Mouse (Mus musculus): ENCODE results near the gene Slc22a12. TPM values are rescaled to one million over a fixed set of nuclear protein-coding genes. Genes with fewer than 3 reads are reported as not detected.

Slc22a12 gene
- 0.20 TPM in 1 of 2 replicates, not detected in the other for polyA plus RNA-seq (2015; fragmentation: Nextera tagmentation; extraction: Ambion mirVana)

GRCm38 (mm10) chr19:6542367-6543034 is at the start of gene Slc22a12:
Slc22a12 (minus strand) TSS chr19:6543032.
- no peak within 1 kb of the TSS for H3K4me2 ChIP-seq (replicated peaks; ENCODE audit: low read depth, low read length)
- no peak for ATAC-seq
- H3K4me3 ChIP-seq (ENCODE audit: low read depth, low read length): no peak within 1 kb of the TSS
- no peak for DNase-seq (ENCODE audit: low spot score)
- 87% methylated on average over 16 of the region's 16 CpGs for WGBS
- H3K27me3 ChIP-seq (replicated peaks; ENCODE audit: insufficient read depth, low read length): no peaks in the 10 kb centered on the region
- TF ChIP-seq CTCF (IDR thresholded peaks at IDR 0.05): no peak
- H3K4me1 ChIP-seq (ENCODE audit: insufficient read depth, low read depth, low read length): no peaks in the 10 kb centered on the region
- no peak within 1 kb of the TSS for H3K27ac ChIP-seq (ENCODE audit: low read length)
- H3K36me3 ChIP-seq (ENCODE audit: insufficient read depth, low read length): no peaks in the 10 kb centered on the region
- no peaks in the 10 kb centered on the region for H3K9me3 ChIP-seq (ENCODE audit: low read length)
- H3K9ac ChIP-seq (replicated peaks; ENCODE audit: low read depth): no peak within 1 kb of the TSS

DNA sequence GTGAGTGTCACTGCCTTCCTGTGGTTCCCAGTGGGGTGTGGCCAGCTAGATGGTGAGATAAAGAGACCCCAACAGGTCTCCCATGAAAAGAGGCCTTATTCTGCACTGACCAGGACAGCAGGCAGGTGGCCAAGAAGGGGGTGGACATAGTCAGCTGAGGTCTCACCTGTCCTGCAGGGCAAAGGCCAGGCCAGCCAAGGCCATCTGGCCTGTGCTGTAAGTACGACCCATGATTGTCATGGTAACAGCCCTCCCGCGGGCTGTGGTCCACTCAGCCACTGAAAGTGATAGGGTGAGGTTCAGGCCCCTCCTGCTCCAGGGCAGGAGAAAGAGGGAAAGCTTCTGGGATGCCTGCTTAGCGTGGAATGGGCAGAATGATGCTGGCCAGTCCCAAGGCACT is 29.2 kb upstream of the Slc22a12 start:
- Histone ChIP-seq H3K27ac (ENCODE audit: low read length) (no peak overlapping the region), H3K36me3 (ENCODE audit: insufficient read depth, low read length) (no peaks in the 10 kb centered on the region), H3K27me3 (replicated peaks; ENCODE audit: insufficient read depth, low read length) (no peaks in the 10 kb centered on the region)

GRCm38 (mm10) chr19:6571476-6571875 is 28.6 kb upstream of the Slc22a12 start:
- no peak overlapping the region for H3K27ac ChIP-seq (ENCODE audit: low read length)
- DNase-seq (ENCODE audit: low spot score) (no peak), ATAC-seq (no peak)
- H3K27me3 ChIP-seq (replicated peaks; ENCODE audit: insufficient read depth, low read length): no peaks in the 10 kb centered on the region
- TF ChIP-seq CTCF (IDR thresholded peaks at IDR 0.05) (no peak), EP300 (IDR thresholded peaks at IDR 0.05) (no peak)
- no peaks in the 10 kb centered on the region for H3K4me1 ChIP-seq (ENCODE audit: insufficient read depth, low read depth, low read length)
- WGBS: 77% methylated on average over 5 of the region's 5 CpGs
- H3K9me3 ChIP-seq (ENCODE audit: low read length): no peaks in the 10 kb centered on the region
- H3K4me3 ChIP-seq (ENCODE audit: low read depth, low read length): no peak overlapping the region
- H3K4me2 ChIP-seq (replicated peaks; ENCODE audit: low read depth, low read length): no peak overlapping the region
- H3K9ac ChIP-seq (replicated peaks; ENCODE audit: low read depth): no peak overlapping the region
- no peaks in the 10 kb centered on the region for H3K36me3 ChIP-seq (ENCODE audit: insufficient read depth, low read length)

More for the DNA sequence above, 29.2 kb upstream of the Slc22a12 start:
- Histone ChIP-seq H3K4me1 (ENCODE audit: insufficient read depth, low read depth, low read length) (no peaks in the 10 kb centered on the region), H3K4me2 (replicated peaks; ENCODE audit: low read depth, low read length) (no peak overlapping the region), H3K4me3 (ENCODE audit: low read depth, low read length) (no peak overlapping the region), H3K9ac (replicated peaks; ENCODE audit: low read depth) (no peak overlapping the region), H3K9me3 (ENCODE audit: low read length) (no peaks in the 10 kb centered on the region)
- ATAC-seq (no peak), DNase-seq (ENCODE audit: low spot score) (no peak)
- 36% methylated on average over 4 of the region's 4 CpGs for WGBS
- TF ChIP-seq CTCF (IDR thresholded peaks at IDR 0.05) (no peak), EP300 (IDR thresholded peaks at IDR 0.05) (no peak)

GRCm38 (mm10) chr19:6569561-6569960 is 26.7 kb upstream of the Slc22a12 start:
- Histone ChIP-seq H3K36me3 (ENCODE audit: insufficient read depth, low read length) (no peaks in the 10 kb centered on the region), H3K27ac (ENCODE audit: low read length) (no peak overlapping the region), H3K4me1 (ENCODE audit: insufficient read depth, low read depth, low read length) (no peaks in the 10 kb centered on the region), H3K9me3 (ENCODE audit: low read length) (no peaks in the 10 kb centered on the region), H3K4me2 (replicated peaks; ENCODE audit: low read depth, low read length) (no peak overlapping the region), H3K9ac (replicated peaks; ENCODE audit: low read depth) (no peak overlapping the region), H3K4me3 (ENCODE audit: low read depth, low read length) (no peak overlapping the region), H3K27me3 (replicated peaks; ENCODE audit: insufficient read depth, low read length) (no peaks in the 10 kb centered on the region)
- DNase-seq (ENCODE audit: low spot score): no peak
- no peak for ATAC-seq
- no peak for TF ChIP-seq EP300 (IDR thresholded peaks at IDR 0.05)
- TF ChIP-seq CTCF (IDR thresholded peaks at IDR 0.05): no peak
- WGBS: 32% methylated on average over 5 of the region's 5 CpGs

GRCm38 (mm10) chr19:6569021-6569420 is 26.2 kb upstream of the Slc22a12 start:
- Histone ChIP-seq H3K4me1 (ENCODE audit: insufficient read depth, low read depth, low read length) (no peaks in the 10 kb centered on the region), H3K27ac (ENCODE audit: low read length) (no peak overlapping the region), H3K4me3 (ENCODE audit: low read depth, low read length) (no peak overlapping the region), H3K36me3 (ENCODE audit: insufficient read depth, low read length) (no peaks in the 10 kb centered on the region), H3K9me3 (ENCODE audit: low read length) (no peaks in the 10 kb centered on the region), H3K27me3 (replicated peaks; ENCODE audit: insufficient read depth, low read length) (no peaks in the 10 kb centered on the region), H3K9ac (replicated peaks; ENCODE audit: low read depth) (no peak overlapping the region), H3K4me2 (replicated peaks; ENCODE audit: low read depth, low read length) (no peak overlapping the region)
- no peak for TF ChIP-seq CTCF (IDR thresholded peaks at IDR 0.05)
- no peak for TF ChIP-seq EP300 (IDR thresholded peaks at IDR 0.05)
- DNase-seq (ENCODE audit: low spot score): no peak
- 83% methylated on average over 5 of the region's 5 CpGs for WGBS
- no peak for ATAC-seq

GRCm38 (mm10) chr19:6566450-6566849 is 23.6 kb upstream of the Slc22a12 start:
- no peak overlapping the region for H3K27ac ChIP-seq (ENCODE audit: low read length)
- ATAC-seq (no peak), DNase-seq (ENCODE audit: low spot score) (no peak)
- H3K9ac ChIP-seq (replicated peaks; ENCODE audit: low read depth): no peak overlapping the region
- H3K4me3 ChIP-seq (ENCODE audit: low read depth, low read length): no peak overlapping the region
- H3K9me3 ChIP-seq (ENCODE audit: low read length): no peaks in the 10 kb centered on the region
- no peaks in the 10 kb centered on the region for H3K4me1 ChIP-seq (ENCODE audit: insufficient read depth, low read depth, low read length)
- H3K36me3 ChIP-seq (ENCODE audit: insufficient read depth, low read length): no peaks in the 10 kb centered on the region
- H3K4me2 ChIP-seq (replicated peaks; ENCODE audit: low read depth, low read length): no peak overlapping the region
- 87% methylated on average over 2 of the region's 2 CpGs for WGBS
- TF ChIP-seq EP300 (IDR thresholded peaks at IDR 0.05): no peak
- TF ChIP-seq CTCF (IDR thresholded peaks at IDR 0.05): no peak
- no peaks in the 10 kb centered on the region for H3K27me3 ChIP-seq (replicated peaks; ENCODE audit: insufficient read depth, low read length)

Data from lung, postnatal 0 days (tissue).